In genomic region chr13:21974726-21975473, GRCm38 (mm10) we compare ENCODE assay signal across 7 mouse cellular contexts. TPM values are rescaled to one million over a fixed set of nuclear protein-coding genes. Genes with fewer than 3 reads are reported as not detected.
DNase-seq lines count a peak whose midpoint lies in the region; ATAC-seq lines count a peak whose summit lies in the region.

No protein-coding gene starts in this region.

- H3K36me3 ChIP-seq in intestine, embryonic 16.5 days (ENCODE audit: control insufficient read depth, insufficient read depth, low read length) = no peaks in the 10 kb centered on the region

- peak overlapping the region; percentile 87 for H3K27ac ChIP-seq in intestine, embryonic 16.5 days (ENCODE audit: low read length)

- peak; percentile 94 for ATAC-seq in intestine, embryonic 16.5 days

- intact Hi-C loops in left cerebral cortex, postnatal 25 days (cut with DNase I) = loop anchor here (1.0 to 10.0 kb wide), 3 partner anchors 30 to 120 kb away; partner anchors contain the start of gene Zfp184

- peak overlapping the region; percentile 54 for H3K4me3 ChIP-seq in intestine, embryonic 16.5 days (ENCODE audit: low read length)

- H3K9me3 ChIP-seq in intestine, embryonic 16.5 days (ENCODE audit: control insufficient read depth, low read length) = no peaks in the 10 kb centered on the region

- H3K9ac ChIP-seq in intestine, embryonic 16.5 days (ENCODE audit: low read depth, low read length) = peak overlapping the region; percentile 76

- peak overlapping the region; percentile 8 for H3K4me2 ChIP-seq in intestine, embryonic 16.5 days (ENCODE audit: low read depth, low read length)

- no peaks in the 10 kb centered on the region for H3K4me1 ChIP-seq in intestine, embryonic 16.5 days (ENCODE audit: control insufficient read depth, insufficient read depth, low read length)

- 0 out of 2 replicates have a peak, but pooled peaks cover under 1% of the 10 kb centered on the region for H3K27me3 ChIP-seq in intestine, embryonic 16.5 days (replicated peaks; ENCODE audit: control insufficient read depth, insufficient read depth, low read length)

- peak; percentile 82 for DNase-seq in adrenal gland, postnatal 10 days
- peak; percentile 89 for DNase-seq in embryo, embryonic 9.5 days (ENCODE audit: extremely low spot score)
- peak; percentile 27 to 58 for DNase-seq in gastrocnemius, postnatal 4 days (ENCODE audit: low spot score in 2 of 2)
- peak; percentile 68 to 80 for DNase-seq in left cerebral cortex, postnatal 25 days (ENCODE audit: low spot score in 2 of 2)
- peak; percentile 84 for DNase-seq in mesoderm, embryonic 11.5 days (ENCODE audit: low read depth, low spot score)
- peak; percentile 59 for DNase-seq in right cerebral cortex, postnatal 4 days

- WGBS in intestine, embryonic 16.5 days = 4% methylated on average over 20 of the region's 20 CpGs

RNA-seq across cellular contexts. Expression of gene Pom121l2, which starts 6.1 kb away (rescaled TPM):
- not detected for total RNA-seq in adrenal gland, postnatal 10 days (2021)
- not detected for total RNA-seq in gastrocnemius, postnatal 4 days (2021)
- 0.10 TPM in 1 of 2 replicates, not detected in the other for polyA plus RNA-seq in intestine, embryonic 16.5 days (2015; fragmentation: Nextera tagmentation; extraction: Ambion mirVana)
- total RNA-seq in left cerebral cortex, postnatal 25 days (2021) = not detected

RNA-seq across cellular contexts. Expression of gene Zfp184, which starts 30.0 kb away (rescaled TPM):
- total RNA-seq in adrenal gland, postnatal 10 days (2021) = 1 to 10 TPM; 2.0 to 2.4 TPM
- 1 to 10 TPM; 1.4 to 2.6 TPM for total RNA-seq in gastrocnemius, postnatal 4 days (2021)
- 4.4 and 4.7 TPM in 2 replicates for polyA plus RNA-seq in intestine, embryonic 16.5 days (2015; fragmentation: Nextera tagmentation; extraction: Ambion mirVana)
- total RNA-seq in left cerebral cortex, postnatal 25 days (2021) = 1 to 10 TPM; 2.6 to 3.3 TPM

RNA-seq across cellular contexts. Expression of gene Prss16, which starts 34.6 kb away (rescaled TPM):
- not detected for total RNA-seq in adrenal gland, postnatal 10 days (2021)
- total RNA-seq in gastrocnemius, postnatal 4 days (2021) = under 1 TPM; 0.20 to 0.21 TPM
- polyA plus RNA-seq in intestine, embryonic 16.5 days (2015; fragmentation: Nextera tagmentation; extraction: Ambion mirVana) = 1.4 and 2.0 TPM in 2 replicates
- under 1 TPM; 0.25 to 0.39 TPM for total RNA-seq in left cerebral cortex, postnatal 25 days (2021)

Comparison
In these comparisons a context has a peak if more than half of its experiments do, and no peak if none do; other contexts are left out.
1. Peak in every context shown above with its lines: DNase-seq, ATAC-seq, H3K4me3 ChIP-seq and H3K27ac ChIP-seq.